Mouse (Mus musculus) CH12.LX (cell line): Measurements from ENCODE around the gene Gm5244. TPM values are rescaled to one million over a fixed set of nuclear protein-coding genes. Genes with fewer than 3 reads are reported as not detected.

ENCODE experiments used
- DNase-seq: peaks from one replicate; pipeline ENCODE4 v3.0.0-alpha.2; 2013; ENCODE audit errors: extremely low read depth
- H3K27ac ChIP-seq: 2 replicates; pipeline ENCODE4 v1.5.1; 2012; ENCODE audit warnings: low read depth, mild to moderate bottlenecking, control low read depth, moderate library complexity; ENCODE audit not compliant: insufficient read depth
- H3K27me3 ChIP-seq: replicated peaks from 2 replicates; pipeline ENCODE3; 2012; ENCODE audit warnings: inconsistent platforms
- H3K36me3 ChIP-seq, 2 experiments: replicated peaks in 1 of 2; 2 replicates each; pipeline versions ENCODE3 to v1.6.1; 2012; ENCODE audit warnings: inconsistent platforms in 1 of 2, low read length in 1 of 2, mild to moderate bottlenecking in 1 of 2, mixed read lengths in 1 of 2, moderate library complexity in 1 of 2; ENCODE audit not compliant: control insufficient read depth in 1 of 2, insufficient read depth in 1 of 2
- H3K4me1 ChIP-seq, 2 experiments: 2 replicates each; pipeline ENCODE4 v1.6.1; 2012; ENCODE audit warnings: inconsistent platforms in 1 of 2, moderate library complexity in 1 of 2; ENCODE audit not compliant: insufficient read depth in 2 of 2, control insufficient read depth in 1 of 2
- H3K4me2 ChIP-seq: 2 replicates; pipeline ENCODE4 v1.6.1; 2012; ENCODE audit warnings: low read depth, mild to moderate bottlenecking, control low read depth; ENCODE audit not compliant: poor library complexity, insufficient read depth, severe bottlenecking
- H3K4me3 ChIP-seq, 3 experiments: fragments of 150-350 bp in 1 of 3; sonication (generic) in 1 of 3; replicated peaks in 1 of 3; 2 replicates each; pipeline versions ENCODE3 to v1.5.1; 2011 to 2012; ENCODE audit warnings: low read depth in 2 of 3, low read length in 2 of 3, mild to moderate bottlenecking in 2 of 3, moderate library complexity in 2 of 3, control low read depth in 1 of 3, improper control_type of control experiment in 1 of 3, inconsistent platforms in 1 of 3, mixed read lengths in 1 of 3; ENCODE audit not compliant: poor library complexity in 1 of 3
- H3K79me2 ChIP-seq: replicated peaks from 2 replicates; pipeline ENCODE4 v1.6.1; 2012; ENCODE audit warnings: mild to moderate bottlenecking, moderate library complexity; ENCODE audit not compliant: control insufficient read depth, poor library complexity, insufficient read depth, severe bottlenecking; ENCODE audit errors: extremely low read depth
- H3K9ac ChIP-seq: 2 replicates; pipeline ENCODE4 v1.6.1; 2012; ENCODE audit warnings: low read depth, mild to moderate bottlenecking, control low read depth, moderate library complexity; ENCODE audit not compliant: insufficient read depth
- H3K9me3 ChIP-seq: replicated peaks from 2 replicates; pipeline ENCODE3; 2012; ENCODE audit warnings: low read length, inconsistent platforms, mixed read lengths
- JUN ChIP-seq: IDR thresholded peaks from 2 replicates; pipeline ENCODE4 v1.6.1; 2011; ENCODE audit warnings: low read depth, mild to moderate bottlenecking, low read length, improper control_type of control experiment, moderate library complexity; ENCODE audit not compliant: insufficient read depth
- UBTF ChIP-seq: IDR thresholded peaks from 2 replicates; pipeline ENCODE4 v1.6.1; 2012; ENCODE audit warnings: low read depth, mild to moderate bottlenecking, inconsistent platforms, low read length, improper control_type of control experiment, moderate library complexity
- dilution Hi-C: fragments of 300-500 bp; cut with MboI; formaldehyde crosslinking; loops from 2 replicates; pipeline ENCODE4 v1.14.3; 2020; ENCODE audit warnings: low sequenced_read_pairs; ENCODE audit not compliant: extremely low pct_unique_long_range_greater_than_20kb, extremely low pct_ligation_motif_present
- in situ Hi-C: fragments of 300-500 bp; cut with MboI; formaldehyde crosslinking; loops from 3 replicates; pipeline ENCODE4 v1.14.3; 2019; ENCODE audit warnings: low sequenced_read_pairs, low pct_ligation_motif_present, low pct_unique_long_range_greater_than_20kb, mixed read lengths
- polyA plus RNA-seq: library from polyadenylated mRNA; unstranded; fragments of >175 nt; gene quantifications from 2 replicates; pipeline ENCODE4 v1.2.1, GENCODE M21; 2012; ENCODE audit warnings: low read depth; ENCODE audit not compliant: insufficient read length
- total RNA-seq, 2 experiments: library from RNA; depleted of rRNA; stranded (reverse); fragments of 300-350 nt in 1 of 2; fragments of >200 nt in 1 of 2; gene quantifications; 2 replicates each; pipeline ENCODE4 v1.2.3; 2012 to 2014

Gene Gm5244
- total and polyA plus RNA-seq, 3 experiments, result not detected

GRCm38 (mm10) chr19:12893424-12893823 lies 46.9 kb downstream of the Gm5244 start, which contains the start of gene Olfr1446:
Gene Olfr1446, minus strand, starts transcription at chr19:12893524.
- dilution Hi-C loops, result no loop called here
- no peak for TF ChIP-seq UBTF
- no peak for TF ChIP-seq JUN

More at GRCm38 (mm10) chr19:12893424-12893823, 46.9 kb downstream of the Gm5244 start, which contains the start of gene Olfr1446:
- Histone ChIP-seq H3K36me3 (no peaks in the 10 kb centered on the region), H3K9ac (no peak within 1 kb of the TSS), H3K4me3 (no peak within 1 kb of the TSS), H3K79me2 (no peaks in the 10 kb centered on the region), H3K9me3 (no peaks in the 10 kb centered on the region), H3K27me3 (no peaks in the 10 kb centered on the region), H3K27ac (no peak within 1 kb of the TSS), H3K4me1 (no peaks in the 10 kb centered on the region), H3K4me2 (no peak within 1 kb of the TSS)
- in situ Hi-C loops, result no loop called here
- DNase-seq, result no peak

Other genes with a start within 250 kb of the Gm5244 start
- gene Gm4952, start 246.7 kb upstream of the Gm5244 start, total RNA-seq (2012; rRNA removed), result 0.13 and 0.17 TPM in 2 replicates
- 0.26 TPM in 1 of 2 replicates, not detected in the other for gene Gm4952, start 246.7 kb upstream of the Gm5244 start, total RNA-seq (2014; rRNA removed)
- gene Gm4952, start 246.7 kb upstream of the Gm5244 start, polyA plus RNA-seq, result not detected in 2 replicates
- gene Glyat, start 213.4 kb upstream of the Gm5244 start, total RNA-seq (2012; rRNA removed), result not detected in 2 replicates
- not detected in 2 replicates for gene Glyat, start 213.4 kb upstream of the Gm5244 start, total RNA-seq (2014; rRNA removed)
- gene Glyat, start 213.4 kb upstream of the Gm5244 start, polyA plus RNA-seq, result not detected in 2 replicates
- gene Olfr1442, start 176.2 kb upstream of the Gm5244 start, total RNA-seq (2012; rRNA removed), result not detected in 2 replicates
- gene Olfr1442, start 176.2 kb upstream of the Gm5244 start, total RNA-seq (2014; rRNA removed), result not detected in 2 replicates
- gene Olfr1442, start 176.2 kb upstream of the Gm5244 start, polyA plus RNA-seq, result not detected in 2 replicates
- gene Olfr1443, start 168.6 kb upstream of the Gm5244 start, total RNA-seq (2012; rRNA removed), result not detected in 2 replicates
- not detected in 2 replicates for gene Olfr1443, start 168.6 kb upstream of the Gm5244 start, total RNA-seq (2014; rRNA removed)
- not detected in 2 replicates for gene Olfr1443, start 168.6 kb upstream of the Gm5244 start, polyA plus RNA-seq
- not detected in 2 replicates for gene Keg1, start 150.9 kb upstream of the Gm5244 start, total RNA-seq (2012; rRNA removed)
- not detected in 2 replicates for gene Keg1, start 150.9 kb upstream of the Gm5244 start, total RNA-seq (2014; rRNA removed)
- gene Keg1, start 150.9 kb upstream of the Gm5244 start, polyA plus RNA-seq, result not detected in 2 replicates
- 1.6 and 1.7 TPM in 2 replicates for gene Cntf, start 81.0 kb upstream of the Gm5244 start, total RNA-seq (2012; rRNA removed)
- 2.2 and 2.4 TPM in 2 replicates for gene Cntf, start 81.0 kb upstream of the Gm5244 start, total RNA-seq (2014; rRNA removed)
- gene Cntf, start 81.0 kb upstream of the Gm5244 start, polyA plus RNA-seq, result 2.4 and 3.6 TPM in 2 replicates
- gene Zfp91, start 50.6 kb upstream of the Gm5244 start, total RNA-seq (2012; rRNA removed), result 19.3 and 25.5 TPM in 2 replicates
- 44.8 and 49.2 TPM in 2 replicates for gene Zfp91, start 50.6 kb upstream of the Gm5244 start, total RNA-seq (2014; rRNA removed)
- 44.7 and 46.4 TPM in 2 replicates for gene Zfp91, start 50.6 kb upstream of the Gm5244 start, polyA plus RNA-seq
- gene Lpxn, start 50.5 kb upstream of the Gm5244 start, total RNA-seq (2012; rRNA removed), result 39.2 and 43.0 TPM in 2 replicates
- 140 and 149 TPM in 2 replicates for gene Lpxn, start 50.5 kb upstream of the Gm5244 start, total RNA-seq (2014; rRNA removed)
- gene Lpxn, start 50.5 kb upstream of the Gm5244 start, polyA plus RNA-seq, result 61.6 and 66.4 TPM in 2 replicates
- not detected in 2 replicates for gene Olfr1444, start 10.6 kb downstream of the Gm5244 start, total RNA-seq (2012; rRNA removed)
- not detected in 2 replicates for gene Olfr1444, start 10.6 kb downstream of the Gm5244 start, total RNA-seq (2014; rRNA removed)
- gene Olfr1444, start 10.6 kb downstream of the Gm5244 start, polyA plus RNA-seq, result not detected in 2 replicates
- gene Olfr1445, start 37.2 kb downstream of the Gm5244 start, total RNA-seq (2012; rRNA removed), result not detected in 2 replicates
- gene Olfr1445, start 37.2 kb downstream of the Gm5244 start, total RNA-seq (2014; rRNA removed), result not detected in 2 replicates
- gene Olfr1445, start 37.2 kb downstream of the Gm5244 start, polyA plus RNA-seq, result not detected in 2 replicates
- not detected in 2 replicates for gene Olfr1446, start 46.8 kb downstream of the Gm5244 start, total RNA-seq (2012; rRNA removed)
- not detected in 2 replicates for gene Olfr1446, start 46.8 kb downstream of the Gm5244 start, total RNA-seq (2014; rRNA removed)
- not detected in 2 replicates for gene Olfr1446, start 46.8 kb downstream of the Gm5244 start, polyA plus RNA-seq
- gene Olfr1447, start 57.1 kb downstream of the Gm5244 start, total RNA-seq (2012; rRNA removed), result not detected in 2 replicates
- gene Olfr1447, start 57.1 kb downstream of the Gm5244 start, total RNA-seq (2014; rRNA removed), result not detected in 2 replicates
- not detected in 2 replicates for gene Olfr1447, start 57.1 kb downstream of the Gm5244 start, polyA plus RNA-seq
- not detected in 2 replicates for gene Olfr1448, start 77.7 kb downstream of the Gm5244 start, total RNA-seq (2012; rRNA removed)
- not detected in 2 replicates for gene Olfr1448, start 77.7 kb downstream of the Gm5244 start, total RNA-seq (2014; rRNA removed)
- not detected in 2 replicates for gene Olfr1448, start 77.7 kb downstream of the Gm5244 start, polyA plus RNA-seq
- not detected in 2 replicates for gene Olfr1449, start 84.2 kb downstream of the Gm5244 start, total RNA-seq (2012; rRNA removed)
- not detected in 2 replicates for gene Olfr1449, start 84.2 kb downstream of the Gm5244 start, total RNA-seq (2014; rRNA removed)
- gene Olfr1449, start 84.2 kb downstream of the Gm5244 start, polyA plus RNA-seq, result not detected in 2 replicates
- gene Olfr1450, start 103.6 kb downstream of the Gm5244 start, total RNA-seq (2012; rRNA removed), result not detected in 2 replicates
- gene Olfr1450, start 103.6 kb downstream of the Gm5244 start, total RNA-seq (2014; rRNA removed), result not detected in 2 replicates
- not detected in 2 replicates for gene Olfr1450, start 103.6 kb downstream of the Gm5244 start, polyA plus RNA-seq
- not detected in 2 replicates for gene Olfr1451, start 148.3 kb downstream of the Gm5244 start, total RNA-seq (2012; rRNA removed)
- gene Olfr1451, start 148.3 kb downstream of the Gm5244 start, total RNA-seq (2014; rRNA removed), result not detected in 2 replicates
- gene Olfr1451, start 148.3 kb downstream of the Gm5244 start, polyA plus RNA-seq, result not detected in 2 replicates
- gene Olfr1453, start 181.6 kb downstream of the Gm5244 start, total RNA-seq (2012; rRNA removed), result not detected in 2 replicates
- not detected in 2 replicates for gene Olfr1453, start 181.6 kb downstream of the Gm5244 start, total RNA-seq (2014; rRNA removed)
- gene Olfr1453, start 181.6 kb downstream of the Gm5244 start, polyA plus RNA-seq, result not detected in 2 replicates
- gene Olfr1454, start 213.9 kb downstream of the Gm5244 start, total RNA-seq (2012; rRNA removed), result not detected in 2 replicates
- not detected in 2 replicates for gene Olfr1454, start 213.9 kb downstream of the Gm5244 start, total RNA-seq (2014; rRNA removed)
- gene Olfr1454, start 213.9 kb downstream of the Gm5244 start, polyA plus RNA-seq, result not detected in 2 replicates